Mouse (Mus musculus) embryo, embryonic 10 days (tissue): ENCODE measurements at regions not wholly inside any gene's neighbourhood (a gene's known extent, or its start where the extent isn't known, plus 50 kb on each side); places are given as distances from the start of the nearest gene placed in this dataset.

Experiments
- DNase-seq: peaks from one replicate; pipeline ENCODE4 v3.0.0-alpha.2; 2015; ENCODE audit warnings: low spot score

DNA sequence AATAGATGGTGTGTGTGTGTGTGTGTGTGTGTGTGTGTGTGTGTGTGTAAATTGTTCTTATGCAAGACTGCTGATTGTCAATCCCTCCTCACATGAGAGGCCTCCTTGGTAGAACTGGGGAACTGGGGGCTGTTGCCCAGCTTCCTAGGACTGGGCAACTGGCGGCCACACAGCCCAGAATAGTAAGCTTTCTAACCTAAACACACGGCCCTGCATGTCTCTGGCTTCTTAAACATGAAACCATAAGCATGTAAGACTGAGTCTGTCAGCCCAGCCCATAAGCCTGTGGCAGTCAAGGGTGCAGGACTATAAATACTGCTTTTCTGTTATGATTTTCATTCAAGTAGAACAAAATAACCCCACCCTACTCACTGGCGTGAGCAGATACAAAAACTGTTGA is 60.7 kb downstream of the Ifng start:
- no peak for DNase-seq

DNA sequence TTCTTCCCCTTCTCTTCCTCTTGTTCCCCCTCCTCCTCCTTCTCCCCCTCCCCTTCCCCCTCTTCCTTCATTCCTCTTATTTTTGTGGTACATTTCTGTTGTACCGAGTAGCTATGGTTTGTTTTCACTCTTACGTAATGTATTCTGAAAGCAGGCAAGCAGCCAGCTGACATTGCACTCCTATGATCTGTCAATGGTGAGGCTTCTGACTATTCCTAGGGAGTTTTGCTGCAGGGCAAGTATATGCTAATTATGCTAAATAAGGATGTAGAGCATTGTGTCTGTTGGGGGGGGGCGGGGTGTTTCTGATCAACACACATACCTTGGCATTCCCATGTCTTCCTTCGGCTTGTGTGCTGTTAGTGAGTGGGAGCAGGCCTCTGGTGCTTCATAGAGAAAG is 64.0 kb downstream of the Ifng start:
- DNase-seq: no peak

DNA sequence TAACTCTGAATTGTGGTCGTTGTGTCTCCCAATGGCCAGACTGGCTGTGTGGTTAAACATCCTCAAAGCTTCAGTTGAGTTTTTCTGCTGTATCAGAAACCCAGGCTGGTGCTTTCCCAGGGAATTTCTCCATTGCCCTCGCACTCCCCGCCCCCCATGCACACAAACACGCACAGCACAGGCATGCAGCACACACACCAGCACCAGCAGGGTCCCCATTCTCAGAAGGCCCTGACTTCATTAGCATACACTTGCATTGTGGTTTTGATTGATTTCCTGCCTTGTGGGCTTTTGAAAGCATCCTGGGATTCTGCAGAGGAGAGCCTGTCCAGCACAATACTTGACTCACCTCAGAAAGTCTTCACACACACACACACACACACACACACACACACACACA is 65.3 kb downstream of the Ifng start:
- peak; percentile 28 for DNase-seq

DNA sequence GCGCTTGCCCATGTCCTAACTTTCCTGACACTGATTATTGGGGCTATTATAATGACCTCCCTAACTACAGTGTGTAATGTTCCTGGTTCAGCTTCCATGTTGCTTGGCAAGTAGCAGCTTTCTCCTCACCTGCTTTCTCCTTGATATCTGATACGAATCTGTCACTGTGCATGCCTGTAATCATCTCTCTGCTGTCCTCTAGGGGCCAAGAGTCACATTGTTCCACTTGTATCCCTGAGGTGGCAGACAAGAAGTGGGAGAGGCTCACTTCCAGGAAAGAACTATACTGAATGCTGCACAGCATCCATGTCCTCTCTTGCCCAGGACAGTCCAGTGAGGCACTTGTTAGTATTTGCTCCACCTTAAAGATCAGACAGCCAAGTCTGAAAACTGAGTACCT is 66.8 kb downstream of the Ifng start:
- peak; percentile 54 for DNase-seq

DNA sequence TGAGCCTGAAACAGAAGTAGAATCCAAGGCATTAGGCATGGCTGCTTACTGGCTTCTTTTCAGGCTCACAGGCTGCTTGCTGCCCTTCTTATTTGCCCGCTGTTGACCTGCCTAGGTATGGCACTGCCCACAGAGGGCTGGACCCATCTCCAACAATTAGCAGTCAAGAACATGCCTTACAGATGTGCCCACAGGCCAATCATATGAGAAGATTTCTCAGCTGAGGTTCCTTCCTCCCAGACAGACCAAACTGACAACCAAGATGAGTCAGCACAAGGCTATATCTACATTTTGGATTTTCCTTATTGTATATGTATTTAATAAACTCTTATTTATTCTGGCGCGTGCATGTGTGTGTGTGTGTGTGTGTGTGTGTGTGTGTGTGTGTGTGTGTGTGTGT is 76.0 kb downstream of the Ifng start:
- DNase-seq: no peak

DNA sequence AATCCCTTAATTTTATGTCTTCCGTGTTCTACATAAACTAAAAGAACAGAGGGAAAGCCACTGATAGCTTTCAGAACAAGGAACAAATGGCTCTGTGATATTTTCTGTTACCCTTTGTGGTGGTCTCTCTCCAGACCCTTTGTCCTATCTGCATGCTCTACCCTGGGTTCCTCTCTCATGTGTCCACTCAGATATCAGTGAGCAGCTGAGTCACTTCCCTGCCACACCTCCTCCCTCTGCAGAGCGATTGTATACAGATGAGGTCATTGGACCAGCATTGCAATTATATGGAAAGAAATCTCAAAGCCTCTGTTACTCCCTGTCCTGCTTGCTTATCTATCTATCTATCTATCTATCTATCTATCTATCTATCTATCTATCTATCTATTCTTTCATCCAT is 77.1 kb downstream of the Ifng start:
- no peak for DNase-seq

DNA sequence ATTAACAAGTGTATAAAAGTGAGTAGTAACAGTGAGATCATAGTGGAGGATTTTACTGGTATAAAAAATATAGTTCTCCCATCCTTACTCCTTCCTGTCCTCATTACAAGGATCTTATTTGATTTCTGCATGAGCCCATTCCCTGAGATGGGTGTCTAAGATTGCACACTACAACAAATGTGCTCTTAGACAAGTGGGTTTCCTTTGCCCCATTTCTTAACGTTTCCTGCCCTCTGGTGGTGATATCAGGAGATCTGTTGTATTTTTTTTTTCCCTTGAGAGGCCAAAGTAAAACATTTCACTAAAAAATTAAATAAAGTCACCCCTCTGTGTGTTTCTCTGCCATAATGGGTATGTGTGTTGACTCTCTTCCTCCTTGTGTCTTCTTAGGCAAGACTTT is 105.1 kb downstream of the Ifng start:
- peak; percentile 44 for DNase-seq

DNA sequence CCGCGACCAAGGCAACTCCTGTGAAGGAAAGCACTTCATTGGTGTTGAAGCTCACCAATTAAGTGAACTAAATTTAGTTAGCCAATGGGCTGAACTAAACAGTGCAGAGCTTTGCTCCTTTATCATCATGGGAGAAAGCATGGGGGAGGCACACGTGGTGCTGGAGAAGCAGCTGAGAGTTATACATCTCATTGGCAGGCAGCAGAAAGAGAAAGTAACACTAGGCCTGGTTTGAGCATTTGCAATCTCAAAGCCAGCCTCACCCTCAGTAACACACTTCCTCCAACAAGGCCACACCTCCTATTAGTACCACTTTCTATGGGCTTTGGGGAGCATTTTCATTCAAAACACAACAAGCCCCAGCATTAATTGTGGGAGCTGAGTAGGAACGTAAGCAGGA is 109.4 kb downstream of the Ifng start:
- no peak for DNase-seq

DNA sequence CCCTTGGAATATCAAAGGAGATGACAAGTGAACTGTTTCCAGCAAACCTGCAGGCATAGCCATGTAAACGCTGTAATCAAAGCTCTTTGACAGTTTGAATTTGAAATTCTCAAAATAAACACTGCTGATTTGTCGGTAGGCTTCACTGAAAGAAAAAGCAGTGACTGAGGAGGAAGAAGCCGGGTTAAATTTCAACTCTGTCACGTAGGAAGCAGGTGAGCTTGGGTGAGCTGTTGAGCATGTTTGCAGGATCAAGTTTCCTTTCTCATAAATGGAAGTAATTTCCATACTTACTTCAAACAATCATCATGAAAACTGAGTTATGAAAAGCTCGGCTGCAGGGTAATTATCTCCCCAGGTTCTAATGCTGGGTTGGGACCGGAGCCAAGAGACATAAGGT is 118.0 kb downstream of the Ifng start:
- no peak for DNase-seq

DNA sequence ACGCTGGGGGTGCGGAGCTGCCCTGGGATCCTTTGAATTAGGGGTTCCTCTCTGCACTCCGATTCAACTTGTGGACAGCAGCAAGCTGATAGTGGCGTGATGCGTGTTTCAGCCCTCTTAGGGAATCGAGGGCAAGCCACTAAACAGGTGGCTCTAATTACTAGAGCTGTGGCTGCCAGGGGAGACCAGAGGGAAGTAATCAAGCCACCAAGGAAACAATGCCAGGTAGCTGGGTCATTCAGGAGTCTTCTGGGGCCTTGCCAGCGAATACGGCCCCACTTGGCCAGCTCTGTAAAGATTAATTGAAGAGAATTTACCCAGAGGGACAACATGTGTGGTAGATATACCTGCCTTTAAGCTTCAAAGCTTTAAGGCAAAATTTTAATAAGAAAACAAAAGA is 123.2 kb downstream of the Ifng start:
- DNase-seq: no peak

DNA sequence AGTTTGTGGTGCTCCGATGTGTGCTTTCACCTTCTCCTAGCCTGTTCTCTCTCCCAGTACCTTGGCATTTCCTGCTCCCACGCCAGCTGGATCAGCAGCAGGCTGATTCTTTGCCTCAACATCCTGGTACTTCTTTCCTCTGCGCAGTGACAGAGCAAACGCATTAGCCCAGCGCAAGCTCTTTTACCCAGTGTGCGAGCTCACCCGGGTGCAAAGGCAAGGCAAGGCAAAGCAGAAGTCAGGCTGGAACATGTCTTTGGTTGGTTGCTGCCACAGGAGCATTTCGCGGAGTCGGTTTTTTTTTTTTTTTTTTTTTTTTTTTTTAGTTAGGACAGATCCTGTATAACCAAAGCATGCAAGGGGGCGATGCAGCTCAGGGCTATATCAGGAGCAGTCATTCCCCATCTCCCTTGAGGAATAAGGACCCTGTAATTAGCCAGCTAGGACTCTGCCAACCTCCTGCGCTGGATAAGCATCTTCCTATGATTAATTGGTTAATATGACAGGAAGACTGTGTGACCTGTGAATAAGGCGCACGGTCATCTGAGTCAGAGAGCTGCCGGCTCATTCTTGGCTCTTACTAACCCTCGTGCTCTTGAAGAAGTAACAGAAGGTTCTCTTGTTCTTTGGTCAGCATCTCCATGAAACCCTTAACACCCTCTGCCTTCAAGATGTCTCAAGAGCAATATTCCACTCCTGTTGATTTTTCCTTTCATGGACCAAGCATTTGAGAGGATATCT is 123.9 kb downstream of the Ifng start:
- DNase-seq: no peak

DNA sequence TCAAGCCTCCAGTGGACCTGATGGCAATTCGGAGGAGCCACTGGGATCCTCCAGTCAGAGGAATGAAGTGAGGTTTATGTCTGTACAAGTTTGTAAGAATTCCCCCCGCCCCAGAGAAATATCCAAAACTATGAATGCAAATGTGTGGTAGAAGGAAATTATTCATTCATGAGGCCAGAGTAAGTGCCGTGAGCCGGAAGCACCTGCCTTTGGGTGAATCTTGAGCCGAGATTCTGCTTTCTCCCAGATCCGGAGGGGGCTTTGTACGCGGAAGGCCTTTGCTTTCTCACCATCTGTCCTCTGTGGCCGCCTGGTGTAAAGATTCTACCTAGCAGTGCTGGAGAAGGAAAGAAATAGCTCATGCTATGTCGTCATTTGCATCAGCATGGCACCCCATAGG is 127.8 kb downstream of the Ifng start:
- no peak for DNase-seq

DNA sequence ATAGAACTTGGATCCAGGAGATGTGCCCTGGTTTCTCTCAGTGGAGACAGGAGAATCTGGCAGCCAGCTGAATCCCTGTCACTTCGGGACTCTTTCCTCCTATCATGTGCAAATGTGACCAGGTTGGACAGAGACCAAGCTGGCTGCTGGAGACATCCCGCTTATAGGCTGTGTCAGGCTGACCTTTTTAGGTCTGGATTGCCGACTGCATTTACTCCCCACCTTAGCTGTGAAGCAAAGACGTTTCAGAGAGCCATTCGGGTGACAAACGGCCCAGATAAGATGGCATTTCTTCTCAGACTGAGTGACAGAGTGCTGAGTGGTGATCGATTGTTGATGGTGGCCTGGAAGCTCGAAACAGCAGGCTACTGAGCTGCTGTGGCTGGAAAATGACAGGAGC is 128.6 kb downstream of the Ifng start:
- no peak for DNase-seq

DNA sequence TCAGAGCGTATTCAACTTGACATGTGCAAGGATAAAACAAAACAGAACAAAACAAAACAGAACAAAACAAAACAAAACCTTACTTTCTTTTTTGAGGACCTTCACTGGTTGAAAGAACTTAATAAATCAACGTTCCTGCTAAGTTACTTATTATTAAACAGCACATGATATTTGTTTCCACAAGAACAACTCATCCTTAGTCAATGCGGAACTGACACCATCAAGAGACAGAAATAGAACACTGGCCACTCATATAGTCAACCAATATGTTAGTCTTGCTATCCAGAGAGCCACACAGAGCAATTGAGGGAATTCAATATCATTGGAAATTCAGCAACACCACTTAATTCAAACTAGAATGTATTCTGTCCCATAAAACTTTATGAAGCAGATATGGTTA is 132.4 kb downstream of the Ifng start:
- DNase-seq: no peak

DNA sequence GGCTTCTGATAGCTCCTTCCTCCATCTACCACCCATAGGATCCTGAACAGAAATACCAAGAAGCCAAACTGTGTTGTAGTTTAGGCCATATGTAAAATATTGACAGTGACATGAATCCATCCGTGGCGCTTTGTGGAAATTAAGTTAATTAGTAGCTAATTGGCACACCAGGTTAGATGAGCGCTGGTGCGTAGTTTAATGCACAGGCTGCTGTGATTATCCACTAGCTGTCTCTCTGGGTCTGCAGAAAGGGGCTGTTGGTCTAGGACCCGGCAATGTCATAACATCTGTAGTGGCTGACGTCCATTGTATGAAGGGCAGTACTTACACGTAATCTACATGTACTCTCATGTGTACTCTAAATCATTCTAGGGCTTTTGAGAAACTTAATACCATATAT is 134.7 kb downstream of the Ifng start:
- DNase-seq: no peak

DNA sequence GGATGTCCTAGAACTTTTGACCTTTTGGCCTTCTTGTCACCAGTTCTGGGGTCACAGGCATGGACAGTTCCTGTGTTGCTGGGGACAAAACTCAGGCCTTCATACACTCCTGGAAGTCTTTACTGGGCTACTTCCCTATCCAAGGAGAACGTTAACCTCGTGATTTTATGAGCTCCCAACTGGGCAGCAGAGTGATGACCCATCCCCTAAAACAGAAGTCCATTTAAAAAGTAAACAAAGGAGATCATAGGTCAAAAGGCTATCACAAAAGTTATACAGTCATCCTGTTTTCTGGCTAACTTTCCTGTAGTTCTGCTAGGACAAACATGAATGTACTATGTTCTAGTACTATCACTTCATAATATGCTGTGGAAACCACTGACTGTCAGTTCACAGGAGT is 140.5 kb downstream of the Ifng start:
- no peak for DNase-seq

DNA sequence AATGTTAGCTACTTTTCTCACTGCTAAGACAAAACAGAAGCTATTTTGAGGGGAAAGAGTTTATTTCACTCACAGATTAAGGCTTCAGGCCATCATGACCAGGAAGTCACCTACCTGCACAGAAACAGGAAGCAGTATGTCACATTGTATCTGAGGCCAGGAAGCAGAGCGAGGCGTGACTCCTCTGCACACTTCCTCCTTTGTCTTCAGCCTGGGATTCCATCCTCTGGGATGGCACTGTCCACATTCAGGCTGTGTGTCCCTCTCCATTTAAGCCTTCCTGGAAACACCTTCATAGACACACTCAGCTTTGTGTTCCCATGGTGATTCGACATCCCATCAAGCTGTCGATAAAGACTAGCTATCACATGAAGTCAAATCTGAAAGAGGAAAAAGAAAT is 145.0 kb downstream of the Ifng start:
- DNase-seq: no peak

DNA sequence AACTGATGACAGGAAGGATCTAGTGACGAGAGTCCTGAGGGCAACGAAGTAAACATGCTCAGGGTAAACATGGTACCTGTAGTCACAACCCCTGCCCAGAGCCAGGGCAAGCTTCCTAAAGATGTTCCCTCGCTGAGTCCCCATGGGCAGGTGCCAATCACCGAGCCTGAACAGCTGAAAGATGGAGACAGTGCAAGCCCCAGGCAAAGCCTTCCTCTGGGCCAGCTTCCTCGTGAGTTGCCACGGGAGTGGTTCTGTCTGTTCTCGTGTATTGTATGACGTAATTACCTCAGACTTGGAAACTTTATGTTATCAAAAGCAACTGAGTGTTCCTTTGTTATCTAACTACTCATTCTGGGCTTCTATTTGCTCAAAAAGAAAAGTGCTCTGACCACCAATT is 147.4 kb downstream of the Ifng start:
- no peak for DNase-seq

DNA sequence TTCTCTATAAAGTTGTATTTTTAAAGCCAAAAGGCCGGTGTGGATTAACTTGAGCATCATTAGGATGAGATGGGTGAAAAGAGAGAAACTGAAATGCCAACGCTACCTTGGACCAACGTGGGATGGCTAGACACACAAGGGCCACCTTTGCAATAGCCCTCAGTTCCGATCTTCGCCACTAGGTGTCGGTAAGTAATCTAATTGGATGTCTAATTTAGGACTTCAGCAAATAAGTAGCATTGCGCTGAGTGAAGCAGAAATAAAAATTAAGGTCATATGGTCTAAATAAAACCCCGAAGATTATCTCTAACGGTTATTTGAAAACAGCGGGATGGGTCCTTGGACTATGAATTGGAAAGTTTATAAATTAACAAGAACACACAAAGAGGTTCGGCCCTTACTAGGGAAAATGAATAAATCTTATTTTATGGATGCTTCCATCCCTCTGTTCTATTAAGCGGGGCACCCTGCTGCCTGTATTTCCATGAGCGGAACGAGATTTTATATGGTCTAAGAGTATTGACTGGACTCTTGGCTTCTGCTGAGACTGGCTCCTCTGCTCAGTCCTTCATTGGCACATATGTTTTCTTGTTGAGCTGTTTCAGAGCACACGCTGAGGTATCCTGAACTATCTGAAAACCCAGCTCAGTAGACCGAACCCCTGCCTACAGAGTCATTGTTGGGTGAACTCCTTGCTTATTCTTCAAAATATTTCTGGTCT is 152.0 kb downstream of the Ifng start:
- peak; percentile 89 for DNase-seq

DNA sequence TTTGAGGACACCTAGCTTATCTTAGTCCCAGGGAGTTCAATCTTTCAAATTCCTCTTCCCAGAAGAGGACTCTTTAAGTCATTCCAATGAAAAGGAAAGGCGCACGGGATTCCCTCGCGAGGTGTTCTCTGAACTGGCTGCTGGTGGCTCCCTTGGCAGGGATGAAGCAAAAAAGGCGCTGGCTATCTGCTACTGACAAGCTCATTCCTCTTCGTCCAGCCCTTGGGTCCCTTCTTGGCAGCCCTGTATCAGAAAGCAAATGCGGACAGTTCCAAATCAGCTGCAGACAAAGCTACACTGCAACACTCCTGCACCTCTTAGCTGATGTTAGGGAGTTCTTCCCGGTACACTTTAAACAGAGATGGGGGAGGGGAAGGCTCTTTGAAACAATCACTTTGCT is 155.4 kb downstream of the Ifng start:
- DNase-seq: no peak

DNA sequence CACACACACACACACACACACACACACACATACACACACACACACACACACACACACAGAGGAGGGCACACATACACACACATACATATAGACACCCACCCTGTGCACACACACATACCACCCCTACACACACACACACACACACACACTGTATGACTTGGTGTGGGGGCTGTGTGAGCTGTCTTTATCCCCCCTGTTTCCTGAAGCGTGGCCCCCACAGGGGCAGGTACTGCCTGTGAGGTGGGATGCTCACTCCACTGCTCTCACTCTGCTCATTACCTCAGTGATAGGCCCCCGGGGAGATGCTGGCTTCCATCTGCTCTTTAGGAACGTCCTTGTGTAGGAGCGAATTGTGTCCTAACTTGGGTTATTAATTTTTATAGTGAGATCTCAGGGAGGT is 157.7 kb downstream of the Ifng start:
- DNase-seq: no peak

DNA sequence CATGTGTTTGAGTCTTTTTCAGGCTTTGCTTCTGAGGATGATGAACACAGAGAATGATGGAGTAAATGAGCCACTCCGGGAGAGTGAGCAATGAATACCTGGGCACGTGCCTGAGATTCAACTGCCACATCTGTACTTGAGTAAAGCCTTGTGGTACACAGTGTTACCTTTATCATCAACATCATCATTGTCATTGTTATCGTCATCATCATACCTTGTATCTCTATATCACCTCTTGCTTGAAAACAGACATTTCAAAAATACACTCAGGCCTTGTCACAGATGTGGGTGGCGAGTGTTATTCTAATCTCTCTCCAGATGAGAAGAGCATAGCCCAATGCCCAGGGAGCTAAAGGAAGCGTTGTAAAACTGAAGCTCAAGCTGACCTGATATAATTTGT is 158.4 kb downstream of the Ifng start:
- DNase-seq: no peak

DNA sequence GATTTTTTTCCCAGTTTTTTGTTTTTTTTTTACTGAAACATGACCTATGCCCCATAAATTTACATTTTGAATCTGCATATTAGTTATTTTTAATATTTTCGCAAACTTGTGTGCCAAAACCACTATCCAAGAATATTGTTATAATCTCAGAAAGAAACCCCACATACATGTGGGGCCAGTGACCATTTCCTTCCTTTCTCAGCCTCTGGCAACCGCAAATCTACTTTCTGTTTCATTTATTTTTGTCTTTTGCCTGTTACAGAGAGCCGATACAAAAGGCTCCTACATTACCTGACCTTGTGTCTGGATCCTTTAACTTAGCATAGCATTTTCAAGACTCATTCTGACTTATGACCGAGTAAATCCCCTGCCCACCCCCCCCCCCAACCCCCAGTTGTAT is 158.8 kb downstream of the Ifng start:
- no peak for DNase-seq

DNA sequence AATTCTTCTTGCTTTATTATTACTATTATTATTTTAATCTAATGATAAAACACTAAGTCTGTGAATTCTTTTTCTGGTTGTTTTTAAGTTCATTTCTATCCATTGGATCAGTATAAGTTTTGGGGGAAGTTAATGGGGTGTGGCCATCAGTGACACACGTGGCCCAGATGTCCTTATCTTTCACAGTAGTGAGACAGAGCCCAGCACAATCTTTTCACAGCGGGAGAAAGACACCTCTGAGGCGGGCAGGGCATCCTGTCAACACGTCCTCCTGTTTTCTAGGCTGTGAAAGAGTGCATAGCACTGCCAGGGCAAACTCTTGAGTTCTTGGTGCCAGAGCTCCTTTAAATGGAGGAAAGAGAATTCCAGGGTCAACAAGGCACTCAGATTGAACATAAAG is 162.1 kb downstream of the Ifng start:
- no peak for DNase-seq
